23 mouse cellular contexts compared by ENCODE assay signal in the genomic region with DNA sequence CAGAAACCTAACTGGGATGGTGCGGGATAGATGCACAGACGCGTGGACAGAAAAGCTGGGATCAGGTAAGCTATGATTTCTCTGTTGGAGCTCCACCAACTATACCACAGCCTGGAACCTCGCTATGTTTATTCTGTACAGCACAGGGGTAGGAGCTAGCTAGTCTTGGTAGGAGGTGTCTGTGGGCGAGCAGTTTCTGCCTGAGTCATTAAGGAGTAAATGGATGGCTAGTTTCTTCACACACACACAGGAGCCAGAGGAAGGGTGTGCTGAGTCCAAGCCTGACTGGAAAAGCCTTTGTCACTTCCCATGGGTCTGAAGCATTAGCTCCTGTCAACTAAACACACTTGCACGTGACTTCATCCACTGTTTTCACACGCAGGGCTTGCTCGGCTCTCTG. TPM values are rescaled to one million over a fixed set of nuclear protein-coding genes. Genes with fewer than 3 reads are reported as not detected.
DNase-seq lines count a peak whose midpoint lies in the region; ATAC-seq and TF ChIP-seq lines count a peak whose summit lies in the region.
"Had no signal": no experiment of that assay in that cellular context is flagged by ENCODE, and none has a peak within 500 bp of the region (broad histone marks: within the 10 kb centered on the region; RNA-seq: fewer than 3 reads in every experiment).

No protein-coding gene starts in this region.

- H3K4me3 ChIP-seq in hindbrain, postnatal 0 days (ENCODE audit: low read length): no peak overlapping the region
- H3K4me3 ChIP-seq: embryonic facial prominence, embryonic 13.5 days; embryonic facial prominence, embryonic 15.5 days; erythroblast, embryonic 14.5 days; forebrain, embryonic 13.5 days had no signal

- peaks cover 3% of the 10 kb centered on the region; the same call in 1 of the 2 replicates for H3K9me3 ChIP-seq in hindbrain, postnatal 0 days (ENCODE audit: low read length)
- H3K9me3 ChIP-seq: embryonic facial prominence, embryonic 15.5 days had no signal

- no peaks in the 10 kb centered on the region for H3K36me3 ChIP-seq in hindbrain, postnatal 0 days (ENCODE audit: insufficient read depth, low read length)
- H3K36me3 ChIP-seq: embryonic facial prominence, embryonic 13.5 days; embryonic facial prominence, embryonic 15.5 days had no signal

- H3K27me3 ChIP-seq in hindbrain, postnatal 0 days (ENCODE audit: insufficient read depth, low read length): no peaks in the 10 kb centered on the region
- H3K27me3 ChIP-seq: embryonic facial prominence, embryonic 13.5 days; embryonic facial prominence, embryonic 15.5 days; forebrain, embryonic 13.5 days had no signal

- no peak for ATAC-seq in hindbrain, postnatal 0 days
- no peak for ATAC-seq in megakaryocyte progenitor cell, adult 5-6 weeks (replicated peaks; ENCODE audit: poor library complexity)
- ATAC-seq: activated CD4-positive, CD25-positive, alpha-beta regulatory T cell, adult 4 months; forebrain, embryonic 13.5 days; forebrain, embryonic 16.5 days had no signal

- H3K9ac ChIP-seq in hindbrain, postnatal 0 days (replicated peaks; ENCODE audit: low read length): no peak overlapping the region
- H3K9ac ChIP-seq: embryonic facial prominence, embryonic 13.5 days; embryonic facial prominence, embryonic 15.5 days; forebrain, embryonic 13.5 days had no signal

- peak; percentile 12 to 15 for DNase-seq in left cerebral cortex, adult 18-20 months (ENCODE audit: low spot score in 2 of 2)
- DNase-seq in left cerebral cortex, postnatal 4 days: no peak
- peak; percentile 30 for DNase-seq in right cerebral cortex, adult 2 months (ENCODE audit: low spot score in 2 of 2)
- DNase-seq in right cerebral cortex, postnatal 10 days (ENCODE audit: low spot score in 2 of 2): no peak
- peak; percentile 67 for DNase-seq in brain, adult 2 months (ENCODE audit: low read depth, low spot score)
- no peak for DNase-seq in hindbrain, postnatal 0 days (ENCODE audit: low spot score)
- DNase-seq: adrenal gland, adult 8-10 months; adrenal gland, postnatal 14 days; adrenal gland, postnatal 36 days; cerebellum, adult 11 months; cerebellum, adult 18-20 months; cerebellum, adult 8-10 months; cerebellum, adult 9-11 months; cerebellum, postnatal 14 days; cerebellum, postnatal 36 days; embryo, embryonic 11 days had no signal

- TF ChIP-seq CTCF in hindbrain, postnatal 0 days (IDR thresholded peaks at IDR 0.05; ENCODE audit: low read depth): no peak

- no peak overlapping the region for H3K4me2 ChIP-seq in hindbrain, postnatal 0 days (ENCODE audit: low read depth, low read length)
- H3K4me2 ChIP-seq: embryonic facial prominence, embryonic 13.5 days; embryonic facial prominence, embryonic 15.5 days; forebrain, embryonic 13.5 days had no signal

- intact Hi-C loops in left cerebral cortex, postnatal 4 days (cut with DNase I): no loop called here

- 85% methylated on average over 8 of the region's 8 CpGs for WGBS in hindbrain, postnatal 0 days

- H3K4me1 ChIP-seq in hindbrain, postnatal 0 days (ENCODE audit: insufficient read depth, low read length): peaks cover 8% of the 10 kb centered on the region

- no peak overlapping the region for H3K27ac ChIP-seq in hindbrain, postnatal 0 days
- H3K27ac ChIP-seq: embryonic facial prominence, embryonic 13.5 days; embryonic facial prominence, embryonic 15.5 days; forebrain, embryonic 13.5 days had no signal

RNA-seq across cellular contexts. Expression of gene Ubl3, which starts 53.1 kb away (rescaled TPM):
- total RNA-seq in left cerebral cortex, adult 18-20 months (2021): 100 to 1,000 TPM; 244 to 266 TPM
- total RNA-seq in left cerebral cortex, postnatal 4 days (2021): 10 to 100 TPM; 88.4 to 91.0 TPM
- 155 and 157 TPM in 2 replicates for total RNA-seq in hindbrain, postnatal 0 days (2014; rRNA removed)
- polyA plus RNA-seq in hindbrain, postnatal 0 days (2015; fragmentation: Nextera tagmentation; extraction: Ambion mirVana): 108 and 115 TPM in 2 replicates
- 23.5 and 26.2 TPM in 2 replicates for total RNA-seq in megakaryocyte progenitor cell, adult 5-6 weeks (2015)
- 33.2 and 37.4 TPM in 2 replicates for total RNA-seq in megakaryocyte progenitor cell, adult 5-6 weeks (2017)

Comparison
In these comparisons a context has a peak if more than half of its experiments do, and no peak if none do; other contexts are left out.
1. DNase-seq: peak in left cerebral cortex, adult 18-20 months (2 of 2), right cerebral cortex, adult 2 months (2 of 2) and brain, adult 2 months (single experiment); none in left cerebral cortex, postnatal 4 days (single experiment), right cerebral cortex, postnatal 10 days (0 of 2) and hindbrain, postnatal 0 days (single experiment).